Mouse (Mus musculus) cortical plate, adult 2 months (tissue): ENCODE results near the gene Mxd4. TPM values are rescaled to one million over a fixed set of nuclear protein-coding genes. Genes with fewer than 3 reads are reported as not detected.

ENCODE experiments used
- H3K27ac ChIP-seq: fragments of 200-500 bp; 2 replicates; pipeline ENCODE4 v1.5.1; 2012; ENCODE audit warnings: low read length, control low read depth, inconsistent platforms; ENCODE audit not compliant: insufficient read depth
- H3K4me1 ChIP-seq: fragments of 200-500 bp; 2 replicates; pipeline ENCODE4 v1.6.1; 2011; ENCODE audit warnings: low read length; ENCODE audit not compliant: control insufficient read depth, insufficient read depth
- H3K4me3 ChIP-seq: fragments of 200-500 bp; 2 replicates; pipeline ENCODE4 v1.5.1; 2011; ENCODE audit warnings: mild to moderate bottlenecking, low read length, control low read depth; ENCODE audit not compliant: insufficient read depth
- CTCF ChIP-seq: fragments of 200-500 bp; IDR thresholded peaks from 2 replicates; pipeline ENCODE4 v1.5.1; 2011; ENCODE audit warnings: mild to moderate bottlenecking, control low read depth, low read length; ENCODE audit not compliant: insufficient read depth; ENCODE audit errors: extremely low read depth
- POLR2A ChIP-seq: fragments of 200-500 bp; IDR thresholded peaks from 2 replicates; pipeline ENCODE4 v1.6.1; 2011; ENCODE audit warnings: mild to moderate bottlenecking, low read length, control low read depth; ENCODE audit not compliant: insufficient read depth; ENCODE audit errors: extremely low read depth
- polyA plus RNA-seq: library from polyadenylated mRNA; depleted of rRNA; stranded (reverse); fragments of >200 nt; gene quantifications from 2 replicates; pipeline ENCODE4 v1.2.3, GENCODE M21; 2012

The Mxd4 gene
- polyA plus RNA-seq, 1 experiment, result 95.3 TPM

- no peak overlapping the region for H3K27ac ChIP-seq
- no peak for TF ChIP-seq POLR2A
- no peak for TF ChIP-seq CTCF
Observed at GRCm38 (mm10) chr5:34201396-34201795, 13.9 kb upstream of the Mxd4 start.

GRCm38 (mm10) chr5:34198615-34199014 lies 11.1 kb upstream of the Mxd4 start:
- peaks cover 11% of the 10 kb centered on the region for H3K4me1 ChIP-seq
- H3K27ac ChIP-seq, result no peak overlapping the region
- H3K4me3 ChIP-seq, result no peak overlapping the region
- no peak for TF ChIP-seq POLR2A
- TF ChIP-seq CTCF, result no peak

More at GRCm38 (mm10) chr5:34201396-34201795, 13.9 kb upstream of the Mxd4 start:
- Histone ChIP-seq H3K4me1 (no peaks in the 10 kb centered on the region; the same call in 1 of the 2 replicates), H3K4me3 (no peak overlapping the region)

GRCm38 (mm10) chr5:34197243-34197642 lies 9.7 kb upstream of the Mxd4 start:
- no peak overlapping the region for H3K4me3 ChIP-seq
- TF ChIP-seq POLR2A, result no peak
- no peak for TF ChIP-seq CTCF
- peaks cover 11% of the 10 kb centered on the region for H3K4me1 ChIP-seq
- 0 out of 2 replicates have a peak overlapping the region, but pooled peaks have one; percentile 6 for H3K27ac ChIP-seq

- H3K4me3 ChIP-seq, result no peak overlapping the region
- TF ChIP-seq CTCF, result no peak
- no peak for TF ChIP-seq POLR2A
- peaks cover 11% of the 10 kb centered on the region for H3K4me1 ChIP-seq
- H3K27ac ChIP-seq, result no peak overlapping the region
Observed at GRCm38 (mm10) chr5:34196423-34196822, 8.9 kb upstream of the Mxd4 start.

- Histone ChIP-seq H3K27ac (peak overlapping the region; percentile 83), H3K4me3 (no peak overlapping the region), H3K4me1 (peaks cover 11% of the 10 kb centered on the region)
- no peak for TF ChIP-seq POLR2A
- TF ChIP-seq CTCF, result no peak
Observed at GRCm38 (mm10) chr5:34195786-34196185, 8.3 kb upstream of the Mxd4 start.

GRCm38 (mm10) chr5:34194975-34195662 lies 7.6 kb upstream of the Mxd4 start:
- TF ChIP-seq POLR2A, result no peak
- TF ChIP-seq CTCF, result no peak
- H3K4me3 ChIP-seq, result no peak overlapping the region
- peaks cover 11% of the 10 kb centered on the region for H3K4me1 ChIP-seq
- H3K27ac ChIP-seq, result peak overlapping the region; percentile 83

- H3K27ac ChIP-seq, result peak overlapping the region; percentile 14; the same call in 1 of the 2 replicates
- H3K4me1 ChIP-seq, result peaks cover 11% of the 10 kb centered on the region
Observed at GRCm38 (mm10) chr5:34194426-34194825, 6.9 kb upstream of the Mxd4 start.

GRCm38 (mm10) chr5:34191843-34192242 lies 4.3 kb upstream of the Mxd4 start:
- Histone ChIP-seq H3K4me1 (peaks cover 11% of the 10 kb centered on the region), H3K4me3 (no peak overlapping the region), H3K27ac (no peak overlapping the region)
- TF ChIP-seq POLR2A (no peak), CTCF (peak; percentile 40)

More at GRCm38 (mm10) chr5:34194426-34194825, 6.9 kb upstream of the Mxd4 start:
- no peak overlapping the region for H3K4me3 ChIP-seq
- TF ChIP-seq CTCF (no peak), POLR2A (no peak)

- TF ChIP-seq POLR2A, result no peak
- TF ChIP-seq CTCF, result no peak
- H3K27ac ChIP-seq, result no peak overlapping the region
- H3K4me3 ChIP-seq, result no peak overlapping the region
- peaks cover 11% of the 10 kb centered on the region for H3K4me1 ChIP-seq
Observed at GRCm38 (mm10) chr5:34191021-34191420, 3.5 kb upstream of the Mxd4 start.

- H3K4me3 ChIP-seq, result no peak overlapping the region
- H3K4me1 ChIP-seq, result peaks cover 6% of the 10 kb centered on the region
- no peak overlapping the region for H3K27ac ChIP-seq
- no peak for TF ChIP-seq POLR2A
- no peak for TF ChIP-seq CTCF
Observed at GRCm38 (mm10) chr5:34189521-34189920, 2.0 kb upstream of the Mxd4 start.
